Mouse (Mus musculus): Measurements from ENCODE around the gene Dst. TPM values are rescaled to one million over a fixed set of nuclear protein-coding genes. Genes with fewer than 3 reads are reported as not detected.

Gene Dst
- polyA plus RNA-seq, 1 experiment from 2014 or later, result 24.3 TPM

DNA sequence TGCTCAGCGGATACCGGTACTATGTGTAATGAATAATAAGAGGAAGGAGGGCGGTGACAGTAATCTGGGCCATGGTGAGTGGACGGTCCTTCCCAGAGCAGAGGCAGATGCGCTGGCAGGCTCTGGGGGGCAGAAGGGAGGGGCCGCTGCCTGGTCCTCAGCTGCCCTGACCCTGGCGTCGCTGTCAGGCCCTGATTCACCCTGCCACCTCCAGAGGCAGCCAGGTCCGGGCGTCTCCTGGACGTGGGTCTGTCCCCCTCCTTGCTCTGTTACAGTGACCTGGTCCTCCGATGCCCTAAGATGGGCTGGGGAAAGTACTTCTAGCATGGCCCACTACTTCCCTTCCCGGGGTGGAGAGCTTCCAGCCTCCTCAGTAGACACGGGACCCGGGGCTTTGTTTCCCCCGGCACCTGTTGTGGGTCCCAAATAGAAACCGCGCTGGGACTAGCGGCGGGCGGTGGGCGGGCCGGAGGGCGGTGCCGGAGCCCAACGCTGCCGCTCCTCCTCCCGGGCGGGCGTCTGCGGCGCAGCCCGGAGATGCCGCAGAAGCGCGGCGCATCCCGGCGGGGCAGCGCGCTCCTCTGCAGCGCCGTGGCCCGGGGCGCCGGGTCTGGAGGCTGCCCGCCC, 103.1 kb downstream of the Dst start:
- Histone ChIP-seq H3K4me2 (peak overlapping the region; percentile 97), H3K27me3 (replicated peaks) (no peaks in the 10 kb centered on the region; the same call in 1 of the 2 replicates), H3K27ac (no peak overlapping the region), H3K9ac (peak overlapping the region; percentile 46; the same call in 1 of the 2 replicates), H3K4me1 (peaks cover 8% of the 10 kb centered on the region; the same call in 1 of the 2 replicates), H3K9me3 (no peaks in the 10 kb centered on the region), H3K36me3 (no peaks in the 10 kb centered on the region), H3K4me3 (replicated peaks) (peak overlapping the region; percentile 69)
- ATAC-seq (ENCODE audit: insufficient read depth, low FRiP score, low read depth), result peak; percentile 65
- WGBS, result under 1% methylated on average over 41 of the region's 47 CpGs

DNA sequence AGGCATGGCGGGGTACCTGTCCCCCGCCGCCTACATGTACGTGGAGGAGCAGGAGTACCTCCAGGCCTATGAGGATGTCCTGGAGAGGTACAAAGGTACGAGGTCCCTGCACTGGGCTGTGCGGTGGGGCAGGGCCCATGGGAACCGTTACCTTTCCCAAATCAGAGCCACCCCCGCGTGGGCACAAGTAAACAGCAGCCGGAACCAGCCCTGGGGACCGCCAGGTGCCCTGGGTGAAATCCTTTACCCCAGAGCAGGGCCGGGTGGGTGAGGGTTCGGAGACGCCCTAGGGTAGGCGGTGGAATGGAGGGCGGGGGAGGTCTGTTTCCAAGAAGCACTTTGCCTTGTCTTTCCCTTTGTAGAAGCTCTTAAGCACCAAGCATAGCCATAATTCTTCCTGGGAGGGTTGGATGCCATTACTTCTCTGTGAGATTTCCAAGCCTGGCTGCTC, 103.8 kb downstream of the Dst start:
- Histone ChIP-seq H3K36me3 (no peaks in the 10 kb centered on the region), H3K4me2 (peak overlapping the region; percentile 97), H3K27me3 (replicated peaks) (no peaks in the 10 kb centered on the region; the same call in 1 of the 2 replicates), H3K9ac (peak overlapping the region; percentile 46; the same call in 1 of the 2 replicates), H3K9me3 (no peaks in the 10 kb centered on the region), H3K27ac (no peak overlapping the region), H3K4me3 (replicated peaks) (peak overlapping the region; percentile 69), H3K4me1 (peaks cover 8% of the 10 kb centered on the region; the same call in 1 of the 2 replicates)
- peak; percentile 29; the same call in 1 of the 2 replicates for ATAC-seq (ENCODE audit: insufficient read depth, low FRiP score, low read depth)
- WGBS, result 3% methylated on average over 16 of the region's 16 CpGs

DNA sequence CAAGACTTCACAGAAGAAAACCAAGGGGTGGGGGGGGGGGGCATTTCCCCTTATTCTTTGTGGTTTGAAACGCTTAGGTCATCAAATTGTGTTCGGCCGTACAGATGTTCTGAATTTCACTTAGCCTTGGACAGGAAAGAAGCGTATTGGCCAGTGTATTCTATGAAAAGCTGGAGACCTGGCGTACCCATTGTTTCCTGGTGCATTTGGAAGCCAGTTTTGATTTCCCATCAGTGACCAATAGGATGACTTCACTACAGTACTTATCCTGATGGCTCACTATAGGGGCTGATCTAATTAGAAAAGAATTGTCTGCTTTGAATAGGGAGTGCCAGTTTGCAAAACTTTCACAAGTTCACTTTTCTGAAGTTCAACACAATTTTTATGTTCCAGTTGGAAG, 105.5 kb downstream of the Dst start:
- no peak overlapping the region for H3K9ac ChIP-seq
- no peak for ATAC-seq (ENCODE audit: insufficient read depth, low FRiP score, low read depth)
- no peak overlapping the region for H3K4me3 ChIP-seq (replicated peaks)
- H3K4me2 ChIP-seq, result no peak overlapping the region
- WGBS, result 81% methylated on average over 5 of the region's 5 CpGs
- H3K27me3 ChIP-seq (replicated peaks), result no peaks in the 10 kb centered on the region; the same call in 1 of the 2 replicates
- no peaks in the 10 kb centered on the region for H3K36me3 ChIP-seq
- H3K9me3 ChIP-seq, result no peaks in the 10 kb centered on the region
- H3K27ac ChIP-seq, result no peak overlapping the region
- peaks cover 8% of the 10 kb centered on the region; the same call in 1 of the 2 replicates for H3K4me1 ChIP-seq

DNA sequence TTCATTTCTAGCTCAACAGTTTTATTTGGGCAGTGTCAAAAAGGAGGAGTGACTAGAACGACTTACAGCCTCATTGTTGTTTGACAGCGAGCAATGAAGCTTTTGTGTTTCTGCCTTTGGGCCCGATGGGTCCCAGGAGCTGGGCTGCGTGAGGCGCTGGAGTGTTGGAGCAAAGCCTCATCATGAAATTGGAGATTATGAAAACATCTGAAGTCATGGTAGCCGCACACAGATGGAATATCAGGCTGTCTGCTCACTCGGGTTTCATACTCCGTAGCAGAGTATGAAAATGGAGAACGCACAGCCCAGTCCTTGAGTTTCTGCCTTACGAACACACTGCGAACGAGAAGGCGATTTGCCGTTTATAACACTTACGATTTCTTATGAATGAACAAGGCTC, 108.8 kb downstream of the Dst start:
- Histone ChIP-seq H3K27me3 (replicated peaks) (no peaks in the 10 kb centered on the region), H3K4me1 (peaks cover 3% of the 10 kb centered on the region; the same call in 1 of the 2 replicates), H3K4me3 (replicated peaks) (no peak overlapping the region), H3K4me2 (no peak overlapping the region), H3K9ac (no peak overlapping the region), H3K27ac (no peak overlapping the region), H3K36me3 (no peaks in the 10 kb centered on the region), H3K9me3 (no peaks in the 10 kb centered on the region)
- WGBS, result 82% methylated on average over 15 of the region's 15 CpGs
- ATAC-seq (ENCODE audit: insufficient read depth, low FRiP score, low read depth), result no peak

DNA sequence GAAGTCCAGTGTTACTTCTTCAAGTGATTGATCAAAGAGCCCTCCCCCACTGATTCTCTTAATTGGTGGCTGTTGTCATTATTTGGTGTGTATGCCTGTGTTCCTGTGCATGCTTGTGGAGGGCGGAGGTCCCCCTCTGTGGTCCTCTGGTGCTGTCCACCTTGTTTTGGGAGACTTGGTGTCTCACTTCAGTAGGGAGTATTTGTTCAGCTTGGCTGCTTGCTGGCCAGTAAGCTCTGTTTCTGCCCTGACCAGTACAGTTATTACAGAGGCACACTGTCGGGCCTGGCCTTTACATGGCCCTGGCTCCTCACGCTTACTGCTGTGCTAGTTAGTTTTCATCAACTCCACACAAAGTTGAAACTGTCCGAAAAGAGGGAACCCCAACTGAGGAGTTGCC, 109.3 kb downstream of the Dst start:
- no peak overlapping the region for H3K9ac ChIP-seq
- no peak for ATAC-seq (ENCODE audit: insufficient read depth, low FRiP score, low read depth)
- no peaks in the 10 kb centered on the region for H3K9me3 ChIP-seq
- no peak overlapping the region for H3K4me3 ChIP-seq (replicated peaks)
- H3K4me1 ChIP-seq, result no peaks in the 10 kb centered on the region
- no peak overlapping the region for H3K4me2 ChIP-seq
- H3K27me3 ChIP-seq (replicated peaks), result no peaks in the 10 kb centered on the region
- WGBS, result 90% methylated on average over 4 of the region's 4 CpGs
- H3K36me3 ChIP-seq, result no peaks in the 10 kb centered on the region
- H3K27ac ChIP-seq, result no peak overlapping the region

DNA sequence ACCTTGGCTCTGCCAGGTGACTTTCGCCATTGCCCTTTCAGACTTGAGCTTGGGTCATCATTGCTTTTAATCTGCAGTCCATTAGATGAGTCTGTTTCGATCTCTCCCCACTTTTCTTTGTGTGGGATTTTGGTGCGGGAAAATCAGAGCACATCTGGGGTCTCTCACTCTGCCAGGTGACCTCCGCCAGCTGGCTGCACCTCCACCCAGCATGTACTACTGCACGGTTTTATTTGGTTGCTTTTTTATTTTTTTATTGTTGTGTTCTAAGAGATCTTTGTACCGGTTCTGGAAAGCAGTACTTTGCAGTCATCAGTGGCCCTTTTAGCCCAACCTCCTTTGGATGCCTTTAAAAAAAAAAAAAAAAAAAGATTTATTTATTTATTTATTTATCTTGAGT, 112.6 kb downstream of the Dst start:
- H3K27ac ChIP-seq, result no peak overlapping the region
- no peak overlapping the region for H3K9ac ChIP-seq
- H3K36me3 ChIP-seq, result no peaks in the 10 kb centered on the region
- H3K4me1 ChIP-seq, result no peaks in the 10 kb centered on the region
- H3K9me3 ChIP-seq, result no peaks in the 10 kb centered on the region
- ATAC-seq (ENCODE audit: insufficient read depth, low FRiP score, low read depth), result no peak
- H3K27me3 ChIP-seq (replicated peaks), result no peaks in the 10 kb centered on the region
- H3K4me3 ChIP-seq (replicated peaks), result no peak overlapping the region
- WGBS, result 77% methylated on average over 6 of the region's 6 CpGs
- H3K4me2 ChIP-seq, result no peak overlapping the region

DNA sequence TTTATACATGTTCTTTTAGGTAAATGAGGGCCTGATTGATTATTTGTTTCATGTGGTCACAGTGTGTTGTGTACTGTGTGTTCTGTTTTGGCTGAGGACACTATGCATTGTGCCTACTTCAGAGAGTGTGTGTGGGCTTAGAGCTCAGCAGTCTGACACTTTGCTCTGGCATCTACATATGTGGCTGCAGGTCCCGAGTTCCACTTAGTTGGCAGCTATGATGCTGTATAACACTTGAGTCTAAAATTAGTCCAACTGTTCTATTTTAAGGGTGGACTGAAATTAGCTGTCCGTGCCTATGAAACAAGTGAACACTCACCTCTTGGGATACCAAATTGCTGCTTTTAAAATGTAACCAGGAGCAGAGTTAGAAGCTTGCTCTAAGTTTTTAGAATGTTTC, 113.5 kb downstream of the Dst start:
- 71% methylated on average over 2 of the region's 2 CpGs for WGBS
- Histone ChIP-seq H3K9me3 (no peaks in the 10 kb centered on the region), H3K4me2 (no peak overlapping the region), H3K4me3 (replicated peaks) (no peak overlapping the region), H3K36me3 (no peaks in the 10 kb centered on the region), H3K4me1 (no peaks in the 10 kb centered on the region), H3K9ac (no peak overlapping the region), H3K27ac (no peak overlapping the region), H3K27me3 (replicated peaks) (no peaks in the 10 kb centered on the region)
- no peak for ATAC-seq (ENCODE audit: insufficient read depth, low FRiP score, low read depth)

DNA sequence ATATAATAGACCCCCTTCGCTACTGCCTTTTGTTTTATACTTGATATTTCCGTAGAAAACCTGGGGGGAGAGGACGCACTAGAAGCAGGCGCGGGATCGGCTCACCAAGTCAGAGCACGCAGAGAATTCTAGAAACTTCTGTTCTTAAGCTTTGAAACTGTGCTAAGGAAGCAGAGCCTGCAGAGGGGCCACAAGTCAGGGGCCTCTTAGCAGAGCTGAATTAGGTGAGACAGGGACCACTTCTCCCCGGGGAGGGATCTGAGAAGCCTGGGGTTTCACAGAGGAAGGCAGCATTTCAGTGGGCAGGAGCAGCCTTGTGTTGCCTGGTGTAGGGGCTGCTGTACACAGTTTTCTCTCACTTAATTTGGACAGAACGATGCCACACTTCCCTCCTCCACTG, 115.1 kb downstream of the Dst start:
- Histone ChIP-seq H3K4me1 (no peaks in the 10 kb centered on the region), H3K9me3 (no peaks in the 10 kb centered on the region), H3K9ac (no peak overlapping the region), H3K36me3 (no peaks in the 10 kb centered on the region), H3K4me3 (replicated peaks) (no peak overlapping the region), H3K4me2 (no peak overlapping the region), H3K27me3 (replicated peaks) (no peaks in the 10 kb centered on the region), H3K27ac (no peak overlapping the region)
- no peak for ATAC-seq (ENCODE audit: insufficient read depth, low FRiP score, low read depth)
- WGBS, result 77% methylated on average over 9 of the region's 9 CpGs

DNA sequence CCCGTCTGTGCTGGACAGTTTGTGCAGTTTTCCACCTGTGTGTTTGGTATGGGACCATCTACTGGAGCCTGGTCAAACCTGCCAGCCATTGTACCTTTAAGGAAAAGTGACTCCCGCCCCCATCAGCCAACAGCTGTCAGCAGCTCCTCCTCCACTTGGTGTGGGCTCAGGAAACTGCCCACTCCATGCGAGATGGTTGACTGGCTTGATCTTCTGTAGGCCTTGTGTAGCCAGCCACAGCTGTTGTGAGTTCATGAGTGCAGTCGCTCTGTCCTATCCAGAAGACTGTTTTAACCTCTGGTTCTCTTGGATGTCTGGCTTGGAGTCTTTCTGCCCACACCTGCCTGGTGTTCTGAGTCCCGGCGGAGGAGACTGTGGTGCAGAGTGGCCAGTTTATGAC, 117.9 kb downstream of the Dst start:
- no peaks in the 10 kb centered on the region for H3K36me3 ChIP-seq
- no peak overlapping the region for H3K4me2 ChIP-seq
- H3K9me3 ChIP-seq, result no peaks in the 10 kb centered on the region
- H3K27ac ChIP-seq, result no peak overlapping the region
- H3K4me1 ChIP-seq, result no peaks in the 10 kb centered on the region
- 79% methylated on average over 6 of the region's 6 CpGs for WGBS
- H3K27me3 ChIP-seq (replicated peaks), result no peaks in the 10 kb centered on the region
- no peak overlapping the region for H3K4me3 ChIP-seq (replicated peaks)
- H3K9ac ChIP-seq, result no peak overlapping the region
- no peak for ATAC-seq (ENCODE audit: insufficient read depth, low FRiP score, low read depth)

DNA sequence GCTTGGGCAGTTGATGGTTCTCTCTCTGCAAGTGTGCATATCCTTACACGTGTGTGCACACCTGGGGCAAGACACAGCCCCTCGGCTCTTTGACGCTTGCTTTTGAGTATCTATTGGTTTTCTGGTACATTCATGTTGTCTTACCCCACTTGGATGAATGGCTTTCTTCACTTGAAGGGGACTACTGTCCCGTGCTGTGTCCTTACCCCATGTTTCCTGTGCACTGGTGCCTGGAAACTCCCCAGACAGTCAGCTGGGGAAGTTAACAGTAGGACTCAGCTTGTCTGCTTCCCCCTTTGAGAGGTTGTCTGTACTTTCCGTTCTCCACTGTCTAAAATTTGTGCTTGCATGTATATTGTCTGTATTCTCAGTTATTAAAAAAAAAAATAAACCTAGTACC, 120.7 kb downstream of the Dst start:
- WGBS, result 63% methylated on average over 5 of the region's 5 CpGs
- no peak for ATAC-seq (ENCODE audit: insufficient read depth, low FRiP score, low read depth)

DNA sequence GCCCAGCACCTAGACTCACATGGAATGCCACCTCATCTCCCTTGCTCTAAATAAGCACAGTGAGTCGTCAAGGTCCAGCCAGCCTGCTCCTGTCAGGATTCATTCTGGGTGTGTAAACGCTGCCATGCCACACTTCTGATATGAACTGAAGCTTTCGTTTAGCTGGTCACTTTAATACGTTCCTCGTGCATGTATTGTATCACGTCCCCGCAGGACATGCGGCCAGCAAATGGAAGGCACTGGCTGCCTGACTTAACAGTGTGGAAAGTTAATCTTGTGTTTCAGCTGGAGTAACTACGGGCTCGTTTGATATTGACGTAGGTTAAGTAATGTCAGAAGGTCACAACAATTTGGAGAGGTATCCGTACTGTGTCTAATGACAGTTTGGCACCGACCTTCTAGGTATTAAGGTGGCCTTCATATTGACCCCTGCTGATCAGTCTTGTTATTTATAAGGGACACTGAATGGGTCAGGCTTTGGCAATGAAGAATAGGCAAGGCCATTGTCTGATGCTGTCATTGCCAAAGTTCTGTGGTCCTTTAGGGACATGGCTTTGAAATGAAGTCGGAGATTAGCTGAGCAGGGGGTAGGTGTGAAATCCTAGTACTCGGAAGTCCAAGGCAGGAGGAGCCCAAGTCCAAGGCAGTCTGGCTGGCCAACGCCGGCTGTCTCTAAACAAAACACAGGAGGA, 122.5 kb downstream of the Dst start:
- Histone ChIP-seq H3K9ac (no peak overlapping the region), H3K27me3 (replicated peaks) (no peaks in the 10 kb centered on the region), H3K27ac (no peak overlapping the region), H3K9me3 (no peaks in the 10 kb centered on the region), H3K36me3 (no peaks in the 10 kb centered on the region), H3K4me2 (no peak overlapping the region), H3K4me3 (replicated peaks) (no peak overlapping the region), H3K4me1 (no peaks in the 10 kb centered on the region)
- ATAC-seq (ENCODE audit: insufficient read depth, low FRiP score, low read depth), result no peak
- 70% methylated on average over 17 of the region's 17 CpGs for WGBS

More for the DNA sequence above, 120.7 kb downstream of the Dst start:
- no peak overlapping the region for H3K4me3 ChIP-seq (replicated peaks)
- no peaks in the 10 kb centered on the region for H3K36me3 ChIP-seq
- H3K27ac ChIP-seq, result no peak overlapping the region
- no peak overlapping the region for H3K4me2 ChIP-seq
- no peaks in the 10 kb centered on the region for H3K9me3 ChIP-seq
- no peaks in the 10 kb centered on the region for H3K27me3 ChIP-seq (replicated peaks)
- no peak overlapping the region for H3K9ac ChIP-seq
- H3K4me1 ChIP-seq, result no peaks in the 10 kb centered on the region

DNA sequence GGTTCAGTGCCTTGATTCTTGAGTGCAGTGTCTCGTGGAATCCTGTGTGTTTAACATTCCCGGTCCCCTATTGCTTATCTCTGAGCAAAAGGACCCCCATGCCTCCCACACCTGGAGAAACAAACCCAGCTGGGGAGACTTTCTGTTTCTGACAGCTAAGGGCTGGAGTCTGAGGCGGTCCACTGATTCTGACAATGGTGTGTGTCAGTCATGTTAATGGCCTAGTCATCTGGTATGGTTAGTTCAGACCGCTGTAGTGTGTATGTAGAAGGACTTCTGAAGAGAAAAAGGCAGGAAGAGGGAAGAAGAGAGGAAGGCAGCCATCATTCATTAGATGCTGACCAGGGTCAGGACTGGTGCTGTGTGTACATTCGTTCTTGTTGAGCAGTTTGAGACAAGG, 125.0 kb downstream of the Dst start:
- 45% methylated on average over 5 of the region's 5 CpGs for WGBS
- H3K27ac ChIP-seq, result no peak overlapping the region
- H3K9ac ChIP-seq, result no peak overlapping the region

More for the DNA sequence above, 125.0 kb downstream of the Dst start:
- H3K36me3 ChIP-seq, result no peaks in the 10 kb centered on the region
- ATAC-seq (ENCODE audit: insufficient read depth, low FRiP score, low read depth), result no peak
- no peaks in the 10 kb centered on the region for H3K4me1 ChIP-seq
- H3K27me3 ChIP-seq (replicated peaks), result no peaks in the 10 kb centered on the region
- H3K4me2 ChIP-seq, result no peak overlapping the region
- H3K9me3 ChIP-seq, result no peaks in the 10 kb centered on the region
- no peak overlapping the region for H3K4me3 ChIP-seq (replicated peaks)
